Mouse (Mus musculus) Muller cell, postnatal 12 days (primary cell): ENCODE data around the gene Smad5.

Experiments used
- DNase-seq: peaks from one replicate; pipeline ENCODE4 v3.0.0-alpha.2; 2015; ENCODE audit errors: inconsistent ontology term

Smad5 gene

DNA sequence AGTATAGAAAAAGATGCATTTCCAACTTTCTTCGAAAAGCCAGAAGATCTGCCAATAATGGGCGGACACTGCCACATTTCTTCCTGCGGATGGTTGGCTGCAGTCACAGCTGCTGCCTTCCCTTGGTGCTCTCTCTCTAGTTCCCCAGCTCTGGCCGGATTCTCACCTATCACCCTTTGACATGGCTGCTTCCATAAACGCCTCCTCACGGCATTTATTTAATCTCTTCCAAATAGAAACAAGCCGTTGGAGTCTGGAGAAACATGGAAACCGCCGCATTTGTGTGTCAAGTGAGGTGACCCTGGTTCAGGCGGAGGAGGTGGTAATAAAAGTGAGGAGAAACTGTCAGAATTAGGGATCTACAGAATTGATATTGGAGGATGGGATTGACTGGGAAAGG, 886 bp upstream of the Smad5 start:
- DNase-seq: no peak

DNA sequence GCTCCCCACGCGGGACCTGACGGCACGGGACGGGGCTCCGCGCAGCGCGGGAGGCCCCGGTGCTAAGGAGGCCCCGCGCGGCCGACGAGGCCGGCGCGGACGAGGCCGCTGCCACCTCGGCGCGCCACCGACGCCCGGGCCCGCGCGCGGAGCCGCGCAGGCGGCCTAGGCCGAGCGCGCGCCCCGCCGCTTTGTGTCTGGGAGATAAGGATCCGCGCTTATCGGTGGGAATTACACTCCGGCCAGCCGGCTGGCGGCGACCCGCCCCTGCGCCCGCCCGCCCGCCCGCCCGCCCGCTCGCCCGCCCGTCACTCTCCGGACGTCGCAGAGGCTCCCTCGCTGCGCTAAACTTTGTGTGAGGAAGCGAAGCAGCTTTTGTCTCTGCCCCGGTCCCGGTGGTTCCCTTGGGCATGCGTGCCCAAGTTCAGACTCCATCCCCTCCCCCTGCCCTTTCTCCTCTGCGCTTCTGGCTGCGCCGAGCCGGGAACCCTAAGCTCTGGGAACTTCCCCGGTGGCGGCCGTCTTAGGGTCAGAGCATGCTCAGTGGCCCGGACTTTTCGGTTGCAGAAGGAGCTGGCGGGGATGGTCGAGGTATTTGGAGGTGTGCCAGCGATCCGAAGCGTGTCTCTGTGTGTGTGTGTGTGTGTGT, 536 bp downstream of the Smad5 start:
- peak; percentile 86 for DNase-seq

DNA sequence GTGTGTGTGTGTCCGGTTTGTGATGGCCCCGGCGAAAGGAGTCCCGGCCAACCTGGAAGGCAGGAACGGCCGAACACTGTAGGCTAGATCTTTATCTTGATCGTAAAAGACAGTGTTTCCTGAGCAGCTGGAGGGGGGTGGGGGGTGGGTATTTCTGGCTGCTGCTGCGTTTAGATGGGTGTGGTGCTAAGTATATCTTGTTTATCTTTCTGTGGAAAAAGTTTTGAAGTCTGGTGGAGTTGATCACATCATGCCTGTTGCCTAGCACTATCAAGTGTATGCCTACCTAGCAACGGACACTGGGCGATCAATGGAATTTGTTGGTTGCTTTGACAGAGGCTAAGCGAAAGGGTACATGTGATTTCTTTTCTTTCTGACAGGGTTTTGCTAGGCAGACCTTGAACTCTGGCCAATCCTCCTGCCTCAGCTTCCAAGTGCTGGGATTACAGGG, 1.1 kb downstream of the Smad5 start:
- DNase-seq: peak; percentile 55

DNA sequence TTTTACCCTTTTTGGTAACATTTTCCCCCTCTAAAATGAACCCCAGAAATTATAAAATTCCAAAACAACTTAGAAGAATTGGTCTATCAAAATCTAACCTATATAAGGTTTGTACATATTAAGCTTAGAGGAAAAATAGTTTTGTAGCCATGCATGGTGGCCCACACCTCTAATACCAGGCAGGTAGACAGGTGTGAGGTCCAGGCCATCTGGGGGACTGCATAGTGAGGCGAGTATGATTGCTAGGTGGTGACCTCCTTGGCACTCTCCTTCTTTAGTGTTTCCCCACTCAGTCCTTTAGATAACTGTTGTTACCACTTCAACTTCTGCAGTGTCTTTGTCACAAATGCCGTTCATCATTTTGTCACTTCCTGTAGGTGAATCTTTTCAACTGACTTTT, 1.8 kb downstream of the Smad5 start:
- DNase-seq: no peak

DNA sequence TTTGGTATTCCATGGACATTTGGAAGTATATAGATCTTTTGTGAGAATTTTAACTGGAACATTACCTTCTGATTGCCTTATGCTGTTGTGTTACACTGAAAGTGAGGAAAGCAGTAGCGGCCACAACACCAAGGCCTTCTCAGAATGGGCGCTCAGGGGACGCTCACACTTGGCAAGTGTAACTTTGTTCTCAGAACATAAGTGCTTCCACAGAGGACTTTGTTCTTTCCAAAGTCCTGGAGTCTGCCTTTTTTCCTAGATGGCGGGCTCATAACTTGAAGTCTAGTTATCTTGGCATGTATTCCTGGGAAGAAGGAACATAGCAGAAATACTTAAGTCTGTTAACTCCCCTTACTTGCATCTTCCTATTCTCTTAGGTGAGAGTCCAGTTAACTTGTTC, 4.3 kb downstream of the Smad5 start:
- no peak for DNase-seq

DNA sequence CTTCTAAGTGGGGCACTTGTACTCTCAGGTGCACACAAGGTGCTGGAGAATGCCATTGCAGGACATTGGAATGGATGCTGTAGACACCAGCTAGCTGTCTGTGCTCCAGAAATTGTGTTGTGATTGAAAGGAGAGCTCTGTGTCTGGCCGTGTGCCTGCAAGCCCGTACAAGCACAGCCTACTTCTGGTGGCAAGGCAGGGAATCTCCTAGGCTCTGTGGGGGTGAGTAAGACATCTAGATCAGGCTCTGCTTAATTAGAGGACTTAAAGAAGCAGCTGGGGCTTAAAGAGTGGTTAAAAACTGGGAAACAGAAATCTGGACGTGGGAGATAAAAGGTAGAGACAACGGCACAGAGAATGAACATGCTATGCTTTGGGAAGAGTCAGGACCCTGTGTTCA, 4.8 kb downstream of the Smad5 start:
- no peak for DNase-seq

DNA sequence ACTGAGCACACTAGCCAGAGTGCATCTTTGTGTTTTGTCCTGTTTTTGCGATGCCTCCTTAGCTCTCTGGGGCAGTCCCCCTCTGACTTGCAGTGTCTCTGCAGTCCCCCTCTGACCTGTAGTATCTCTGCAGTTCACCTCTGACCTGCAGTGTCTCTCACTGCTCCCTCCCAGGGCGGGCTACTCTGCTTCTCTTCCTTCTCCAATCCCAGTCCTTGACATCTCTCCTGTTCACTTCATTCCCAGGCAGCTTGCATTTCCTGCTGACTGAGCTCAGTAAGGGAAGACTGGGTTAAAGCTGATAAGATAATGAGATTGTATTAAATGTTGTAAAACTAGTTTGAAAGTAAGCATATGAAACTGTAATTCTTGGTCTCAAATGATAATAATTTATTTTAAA, 7.8 kb downstream of the Smad5 start:
- DNase-seq: no peak

DNA sequence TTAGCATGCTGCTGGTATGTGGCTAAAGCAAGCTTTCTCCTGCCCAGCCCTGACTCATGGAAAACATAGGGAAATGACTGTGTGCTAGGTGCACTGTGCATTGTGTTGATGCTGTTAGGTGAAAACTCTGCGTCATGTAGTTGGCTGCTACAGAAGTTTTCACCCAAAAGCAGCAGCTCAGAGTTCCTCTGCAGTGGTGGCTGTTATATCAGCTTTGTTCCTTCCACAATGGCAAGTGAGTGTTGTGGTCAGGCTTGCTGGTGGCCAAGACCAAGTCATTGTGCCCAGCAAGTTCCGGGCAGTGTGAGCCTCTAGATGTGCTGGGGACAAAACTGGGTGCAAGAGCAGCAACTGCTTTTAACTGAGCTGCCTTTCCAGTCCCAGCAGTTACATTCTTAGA, 9.4 kb downstream of the Smad5 start:
- DNase-seq: no peak

DNA sequence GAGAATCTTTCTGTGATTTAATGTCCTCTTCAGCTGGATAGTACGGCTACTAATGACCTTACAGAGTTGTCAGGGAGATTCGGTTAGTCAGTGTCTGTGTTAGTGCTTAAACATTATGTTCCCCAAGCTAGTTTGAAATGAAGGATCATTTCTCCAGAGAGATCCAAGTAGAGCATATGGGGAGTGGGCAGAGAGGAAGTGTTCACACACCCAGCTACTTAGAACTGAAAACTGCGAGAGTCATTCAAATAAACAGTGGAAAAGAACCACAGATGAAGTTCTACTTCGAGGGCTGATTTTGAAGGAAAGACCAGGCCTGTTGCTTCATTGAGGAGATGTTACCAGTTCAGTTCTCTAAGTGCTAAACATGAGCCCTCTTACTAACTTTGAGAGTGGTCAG, 23.7 kb downstream of the Smad5 start:
- no peak for DNase-seq

DNA sequence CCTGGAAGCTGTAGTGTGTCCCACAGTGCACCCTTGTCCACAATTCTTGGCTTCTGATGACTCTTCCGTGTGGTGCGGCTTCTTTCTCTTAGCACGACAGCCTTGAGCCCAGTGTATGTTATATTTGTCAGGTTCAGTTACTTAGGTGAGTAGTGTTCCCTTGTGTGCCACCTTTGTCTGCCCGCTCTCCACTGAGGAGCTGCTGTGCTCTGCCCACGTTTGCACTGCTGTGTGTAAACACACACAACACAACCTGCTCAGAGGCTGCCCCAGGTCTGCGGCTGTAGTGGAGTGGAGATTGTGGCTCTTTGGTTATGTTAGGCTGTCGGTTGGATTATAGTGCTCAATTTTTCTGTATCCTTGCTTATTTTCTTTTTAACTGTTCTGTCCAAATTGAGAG, 26.2 kb downstream of the Smad5 start:
- DNase-seq: no peak

DNA sequence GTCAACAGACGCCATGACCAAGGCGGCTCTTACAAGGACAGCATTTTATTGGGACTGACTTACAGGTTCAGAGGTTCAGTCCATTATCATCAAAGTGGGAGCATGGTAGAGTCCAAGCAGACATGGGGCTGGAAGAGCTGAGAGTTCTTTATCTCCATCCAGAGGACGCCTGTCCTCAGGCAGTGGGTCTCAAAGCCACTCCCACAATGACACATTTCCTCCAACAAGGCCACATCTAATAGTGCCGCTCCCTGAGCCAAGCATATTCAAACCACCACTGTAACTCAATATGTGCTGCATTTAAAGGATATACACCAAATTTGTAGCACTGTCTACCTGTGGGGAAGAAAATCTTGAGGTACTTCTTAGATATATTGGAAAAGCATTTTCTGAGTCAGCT, 31.8 kb downstream of the Smad5 start:
- DNase-seq: no peak

DNA sequence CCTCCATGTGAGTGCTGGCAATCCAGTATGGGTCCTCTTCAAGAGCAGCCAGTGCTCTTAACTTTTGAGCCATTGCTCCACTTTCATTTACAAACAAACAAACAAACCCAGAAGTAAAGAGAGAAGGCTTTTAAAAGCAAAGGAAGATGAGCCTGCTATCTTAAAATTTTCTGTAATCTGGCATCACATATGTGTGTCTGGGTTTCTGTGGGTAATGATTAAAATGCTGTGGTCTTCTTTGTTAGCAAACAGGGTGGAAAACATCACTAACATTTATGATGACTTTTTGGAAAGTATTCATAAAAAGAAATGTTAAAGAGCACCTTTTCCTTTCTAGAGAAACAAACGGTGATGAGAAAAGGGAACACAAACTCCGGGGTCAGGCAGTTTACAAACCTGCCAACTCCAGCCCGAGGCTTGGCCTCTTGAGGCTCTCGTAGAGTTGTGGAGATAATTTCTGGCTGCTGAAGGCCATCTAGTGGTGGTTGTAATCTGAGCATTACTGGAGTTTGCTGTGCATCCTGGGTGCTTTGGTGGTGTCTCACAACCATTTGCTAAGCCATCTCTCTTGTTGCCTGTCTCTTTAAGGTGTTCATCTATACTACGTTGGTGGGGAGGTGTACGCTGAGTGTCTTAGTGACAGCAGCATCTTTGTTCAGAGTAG, 32.5 kb downstream of the Smad5 start:
- DNase-seq: no peak

DNA sequence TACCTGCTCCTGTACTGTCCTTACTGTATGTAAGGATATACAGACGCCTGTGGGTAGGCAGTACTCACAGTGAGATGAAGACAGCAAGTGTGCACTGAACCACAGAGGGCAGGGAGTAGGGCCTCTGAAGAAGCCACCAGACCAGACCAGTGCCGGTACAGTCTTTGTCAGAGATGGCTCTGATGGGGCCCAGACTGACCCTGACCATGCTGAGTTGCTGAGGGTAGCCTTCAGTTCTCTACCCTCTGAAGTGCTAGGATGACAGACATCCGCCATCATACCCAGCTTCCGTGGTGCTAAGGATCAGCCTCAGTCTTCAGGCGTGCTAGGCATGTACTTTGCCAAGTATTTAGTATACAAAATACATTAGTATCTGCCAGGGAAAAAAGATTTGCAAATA, 36.7 kb downstream of the Smad5 start:
- no peak for DNase-seq

DNA sequence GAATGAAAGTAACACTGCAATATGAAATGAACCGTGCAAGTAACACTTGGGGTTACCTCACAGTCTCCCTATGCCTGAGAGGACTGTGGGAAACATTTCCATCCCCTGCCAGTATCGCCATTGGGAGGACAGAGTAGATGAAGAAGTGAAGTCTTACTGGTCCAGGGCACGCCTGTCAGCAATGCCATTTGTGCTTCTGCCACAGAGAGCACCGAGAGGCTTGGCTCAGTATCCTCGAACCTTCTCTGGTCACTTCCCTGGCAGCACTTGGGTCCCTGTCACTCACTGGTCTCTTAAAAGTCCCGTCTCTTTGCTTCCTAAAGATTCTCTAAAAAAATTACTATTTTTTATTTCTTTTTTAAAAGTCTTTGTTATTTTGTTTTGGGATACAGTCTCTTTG, 37.7 kb downstream of the Smad5 start:
- no peak for DNase-seq

DNA sequence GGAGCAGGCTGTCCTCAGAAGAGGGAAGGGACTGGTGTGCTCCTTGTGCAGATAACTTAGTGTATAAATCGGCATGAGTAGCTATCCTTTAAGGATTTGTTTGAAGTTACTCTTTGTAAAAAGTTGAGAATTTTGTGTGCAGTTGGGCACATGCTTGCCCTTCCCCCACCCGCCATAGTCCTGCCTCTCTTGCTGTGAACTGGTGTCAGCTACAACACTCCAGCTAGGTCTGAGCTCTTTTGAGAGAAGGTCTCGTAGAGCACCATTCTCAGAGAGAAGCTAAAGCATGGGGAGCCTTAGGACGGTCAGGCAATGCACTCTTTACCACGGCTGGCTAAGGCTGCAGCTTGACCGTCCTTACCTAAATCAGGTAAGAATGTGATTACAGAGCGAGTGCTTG, 38.9 kb downstream of the Smad5 start:
- DNase-seq: no peak

DNA sequence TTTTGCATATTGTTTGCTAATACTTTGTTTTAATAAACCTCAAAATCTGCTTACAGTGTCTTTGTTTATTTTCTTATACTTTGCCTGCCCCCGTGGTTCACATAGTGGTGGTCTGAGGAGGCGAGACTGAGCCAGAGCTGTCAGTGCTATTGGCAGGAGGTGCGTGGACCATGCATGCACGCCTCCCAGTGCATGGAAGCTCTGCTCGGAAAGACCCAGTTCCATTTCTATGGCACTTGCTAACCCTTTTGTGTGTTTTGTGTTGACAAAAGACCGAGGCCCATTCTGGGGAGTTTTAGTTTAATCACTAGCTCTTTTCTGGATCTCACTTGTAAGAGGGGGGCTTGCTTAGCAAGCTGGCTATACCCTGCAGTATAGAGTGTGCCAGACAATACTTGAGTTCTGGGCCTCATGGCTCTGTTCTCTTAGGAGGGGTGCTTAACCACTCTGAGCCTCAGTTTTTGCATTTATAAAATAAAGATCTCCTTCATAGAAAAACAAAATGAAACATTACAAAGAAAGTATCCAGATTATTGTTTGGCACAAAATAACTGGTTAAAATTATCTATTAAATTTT, 39.6 kb downstream of the Smad5 start:
- no peak for DNase-seq

DNA sequence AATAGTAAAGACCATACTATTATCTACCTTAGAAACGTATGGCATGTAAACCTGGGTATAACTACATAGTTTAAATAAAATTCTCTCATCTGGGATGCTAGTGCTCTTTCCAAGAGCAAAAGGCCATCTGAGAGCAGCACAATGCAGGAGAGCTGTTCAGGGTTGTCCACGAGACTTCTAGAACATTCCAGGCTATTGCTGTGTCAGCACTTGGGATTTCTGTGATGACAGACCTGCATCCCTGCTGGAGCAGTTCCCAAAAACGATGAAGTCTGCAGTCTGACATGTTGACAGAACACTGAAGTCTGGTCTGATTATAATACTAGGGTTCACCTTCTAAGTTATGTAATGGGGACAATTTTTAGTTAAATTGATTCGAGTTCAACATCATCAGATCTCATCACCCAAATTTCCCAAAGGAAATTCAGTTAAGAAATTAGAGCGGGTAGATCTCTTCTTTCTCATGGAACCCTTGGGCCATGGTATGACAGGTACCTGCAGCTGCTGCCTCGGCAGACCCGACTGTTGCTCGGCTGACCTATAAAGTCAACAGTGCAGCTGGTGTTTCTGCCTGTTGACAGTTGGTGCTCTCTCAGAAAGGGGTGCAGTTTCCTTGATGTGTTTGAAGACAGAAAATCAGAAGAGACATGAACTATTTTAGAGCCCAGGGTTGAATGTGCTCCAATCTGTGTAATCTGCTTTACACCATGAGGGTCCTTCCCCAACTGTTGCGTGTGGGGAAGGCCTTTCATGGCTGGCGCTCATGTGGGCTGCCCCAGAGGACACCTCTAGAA, 44.1 kb downstream of the Smad5 start:
- no peak for DNase-seq

DNA sequence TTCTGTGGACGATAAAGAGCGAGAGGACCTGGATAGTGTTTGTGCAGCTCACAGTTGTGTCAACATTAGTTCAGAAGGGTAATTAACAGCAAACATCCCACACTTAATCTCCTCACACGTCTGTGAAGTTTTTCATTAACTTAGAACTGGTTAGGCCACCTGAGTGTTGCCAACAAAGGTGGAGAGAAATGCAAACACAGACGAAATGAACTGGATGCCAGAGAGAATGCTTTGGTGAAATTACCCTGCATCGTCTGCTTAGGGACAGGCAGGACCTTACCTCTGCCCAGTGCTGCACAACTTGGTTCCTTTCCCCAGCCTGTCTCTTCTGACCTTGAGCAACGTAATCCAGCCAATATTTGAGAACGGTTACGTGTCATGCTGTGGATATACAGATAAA, 44.7 kb downstream of the Smad5 start:
- DNase-seq: no peak

DNA sequence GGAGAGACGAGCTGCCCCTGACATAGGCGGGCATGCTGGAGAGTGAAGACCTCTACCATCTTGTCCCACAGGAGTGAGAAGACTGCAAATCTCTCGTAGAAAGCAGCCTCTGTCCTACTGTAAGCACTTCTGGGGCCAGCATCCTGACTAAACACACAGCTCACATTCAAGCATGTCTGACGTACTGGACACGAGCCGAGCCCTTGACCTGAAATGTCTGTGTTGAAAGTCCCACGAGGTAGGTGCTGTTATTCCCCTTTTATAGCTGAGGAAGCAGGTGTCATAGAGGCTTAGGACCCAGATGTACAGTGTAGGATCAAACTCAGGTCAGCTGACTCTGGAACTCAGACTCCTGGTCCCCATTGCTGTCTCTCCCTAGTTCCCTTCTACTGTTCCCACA, 46.6 kb downstream of the Smad5 start:
- no peak for DNase-seq

DNA sequence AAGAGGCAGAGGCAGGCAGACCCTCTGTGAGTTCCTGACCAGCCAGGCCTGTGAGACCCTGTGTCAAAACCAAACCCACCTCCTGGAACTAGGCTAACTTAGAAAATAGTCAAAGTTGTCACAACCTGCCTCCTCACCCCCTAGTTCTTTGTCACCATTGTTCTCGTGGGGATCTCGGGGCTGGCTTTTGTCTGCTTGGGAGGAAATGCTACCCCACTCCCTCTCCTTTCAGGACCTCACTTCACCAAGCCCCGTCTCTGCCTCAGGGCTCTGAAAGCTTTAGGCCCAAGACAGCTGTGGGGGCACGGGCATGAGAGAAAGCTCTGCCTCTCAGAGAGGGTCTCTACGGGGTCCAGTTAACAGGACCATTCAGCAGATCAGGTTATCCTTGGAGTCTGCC, 49.0 kb downstream of the Smad5 start:
- no peak for DNase-seq

DNA sequence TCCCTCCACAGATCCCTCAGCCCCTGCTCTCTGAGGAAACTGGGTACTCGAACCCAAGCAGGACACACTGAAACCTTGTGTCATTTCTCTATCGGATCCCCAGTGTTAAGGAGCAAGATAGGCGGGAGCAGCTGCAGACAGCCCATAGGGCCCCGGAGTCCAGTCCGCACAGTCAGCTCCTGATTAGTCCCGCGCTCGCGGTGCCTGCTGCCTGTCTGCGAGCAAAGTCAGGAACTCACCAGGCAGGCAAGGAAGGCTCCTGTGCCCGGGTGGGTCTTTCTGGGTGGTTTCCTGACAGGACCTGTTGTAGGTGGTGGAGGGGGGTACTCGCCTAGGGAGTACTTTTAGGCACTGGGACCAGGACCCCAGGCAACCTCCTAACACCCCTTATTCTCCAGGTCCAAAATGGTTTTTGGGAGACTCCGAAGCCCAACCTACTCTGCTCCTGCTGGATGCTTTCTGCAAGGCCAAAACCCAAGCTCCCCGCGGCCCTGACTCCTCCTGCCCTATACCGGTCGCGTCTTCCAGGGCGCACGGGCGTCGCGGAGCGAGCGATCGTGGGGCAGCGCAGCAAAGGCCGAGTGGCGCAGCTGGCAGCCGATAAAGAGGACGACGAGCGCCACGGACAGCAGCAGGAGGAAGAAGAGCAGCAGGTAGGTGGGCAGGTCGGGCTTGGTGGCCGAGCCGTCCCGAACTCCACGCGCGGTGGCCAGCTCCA, 49.8 kb downstream of the Smad5 start:
- DNase-seq: peak; percentile 24
